Mouse (Mus musculus): Measurements from ENCODE around the gene Eif4a2. TPM values are rescaled to one million over a fixed set of nuclear protein-coding genes. Genes with fewer than 3 reads are reported as not detected.

Gene Eif4a2
- polyA plus RNA-seq (2014; fragmentation: Illumina TruSeq; extraction: RNeasy Lipid Tissue Mini Kit (QIAGEN cat#74804); ENCODE audit: low read depth, low replicate concordance): 562 TPM

GRCm38 (mm10) chr16:23107231-23107942 is at the start of gene Eif4a2:
Eif4a2 (plus strand) TSS chr16:23107444.

DNA sequence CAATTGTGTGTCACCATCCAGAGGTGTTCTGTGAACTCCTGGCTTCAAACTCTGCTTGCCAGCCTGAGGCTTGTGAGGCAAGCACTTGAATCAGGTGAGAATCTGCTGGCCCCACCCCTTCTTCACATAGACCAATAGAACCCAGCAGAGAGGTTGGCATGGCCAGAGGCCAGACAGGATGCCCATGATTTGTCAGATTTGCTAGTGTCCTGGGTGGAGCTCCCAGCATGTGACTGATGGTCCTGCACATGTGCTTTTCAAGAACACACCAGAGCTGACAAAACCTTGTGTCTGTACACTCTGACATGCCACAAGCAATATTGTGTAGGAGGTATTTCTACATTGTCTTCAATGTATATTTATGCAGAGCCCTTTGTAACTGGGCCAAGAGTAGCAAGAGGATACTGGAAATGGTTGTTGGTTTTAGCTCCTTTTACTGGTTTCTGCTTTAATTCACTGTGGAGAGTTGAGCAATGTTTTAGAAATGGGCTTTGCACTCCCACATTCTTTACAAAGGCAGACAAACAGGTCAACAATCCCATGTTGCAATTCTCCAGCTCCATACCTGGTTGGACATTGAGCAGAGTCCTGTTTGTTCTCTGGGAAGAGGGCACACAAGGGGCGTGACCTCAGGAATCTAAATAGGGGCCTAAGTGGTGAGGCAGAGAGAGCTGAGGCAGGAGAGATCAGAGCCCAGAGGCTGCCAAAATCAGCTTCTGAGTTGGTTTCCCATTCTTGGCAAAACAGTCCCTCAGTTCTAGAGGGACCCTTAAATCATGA is 49.4 kb upstream of the Eif4a2 start, which contains the start of gene Kng1:
Gene Kng1 (plus strand): TSS at position 198 of the 780 bp plus-strand sequence.

GRCm38 (mm10) chr16:23127673-23128375 is 20.6 kb downstream of the Eif4a2 start, which contains the start of gene Rfc4:
Rfc4 (minus strand) TSS chr16:23127737.

GRCm38 (mm10) chr16:23146280-23146679 is 39.0 kb downstream of the Eif4a2 start, which contains the start of gene Adipoq:
Adipoq (plus strand) TSS chr16:23146536.

Other genes with a start within 250 kb of the Eif4a2 start
- gene Tbccd1, start 249.8 kb upstream of the Eif4a2 start, polyA plus RNA-seq (2014; fragmentation: Illumina TruSeq; extraction: RNeasy Lipid Tissue Mini Kit (QIAGEN cat#74804); ENCODE audit: low read depth, low replicate concordance): 14.2 TPM
- gene Dnajb11, start 249.6 kb upstream of the Eif4a2 start, polyA plus RNA-seq (2014; fragmentation: Illumina TruSeq; extraction: RNeasy Lipid Tissue Mini Kit (QIAGEN cat#74804); ENCODE audit: low read depth, low replicate concordance): 69.4 TPM
- not detected for gene Ahsg, start 216.2 kb upstream of the Eif4a2 start, polyA plus RNA-seq (2014; fragmentation: Illumina TruSeq; extraction: RNeasy Lipid Tissue Mini Kit (QIAGEN cat#74804); ENCODE audit: low read depth, low replicate concordance)
- gene Fetub, start 189.1 kb upstream of the Eif4a2 start, polyA plus RNA-seq (2014; fragmentation: Illumina TruSeq; extraction: RNeasy Lipid Tissue Mini Kit (QIAGEN cat#74804); ENCODE audit: low read depth, low replicate concordance): 0.97 TPM
- gene Hrg, start 156.4 kb upstream of the Eif4a2 start, polyA plus RNA-seq (2014; fragmentation: Illumina TruSeq; extraction: RNeasy Lipid Tissue Mini Kit (QIAGEN cat#74804); ENCODE audit: low read depth, low replicate concordance): not detected
- not detected for gene Kng2, start 78.0 kb upstream of the Eif4a2 start, polyA plus RNA-seq (2014; fragmentation: Illumina TruSeq; extraction: RNeasy Lipid Tissue Mini Kit (QIAGEN cat#74804); ENCODE audit: low read depth, low replicate concordance)
- gene Kng1, start 49.6 kb upstream of the Eif4a2 start, polyA plus RNA-seq (2014; fragmentation: Illumina TruSeq; extraction: RNeasy Lipid Tissue Mini Kit (QIAGEN cat#74804); ENCODE audit: low read depth, low replicate concordance): 0.14 TPM
- 114 TPM for gene Rfc4, start 20.3 kb downstream of the Eif4a2 start, polyA plus RNA-seq (2014; fragmentation: Illumina TruSeq; extraction: RNeasy Lipid Tissue Mini Kit (QIAGEN cat#74804); ENCODE audit: low read depth, low replicate concordance)
- gene Adipoq, start 39.1 kb downstream of the Eif4a2 start, polyA plus RNA-seq (2014; fragmentation: Illumina TruSeq; extraction: RNeasy Lipid Tissue Mini Kit (QIAGEN cat#74804); ENCODE audit: low read depth, low replicate concordance): 10.3 TPM
- 6.6 TPM for gene St6gal1, start 117.3 kb downstream of the Eif4a2 start, polyA plus RNA-seq (2014; fragmentation: Illumina TruSeq; extraction: RNeasy Lipid Tissue Mini Kit (QIAGEN cat#74804); ENCODE audit: low read depth, low replicate concordance)

All from testis, adult 10 weeks (tissue).